Mouse (Mus musculus) lung, adult 2 months (tissue): ENCODE data around the gene Exoc6b.

Experiments
- CTCF ChIP-seq: fragments of 200-500 bp; IDR thresholded peaks from 2 replicates; pipeline ENCODE4 v1.5.1; 2011; ENCODE audit warnings: mild to moderate bottlenecking, low read length, control low read depth; ENCODE audit not compliant: insufficient read depth
- POLR2A ChIP-seq: fragments of 200-500 bp; IDR thresholded peaks from 2 replicates; pipeline ENCODE4 v1.6.1; 2011; ENCODE audit warnings: low read depth, mild to moderate bottlenecking, control low read depth, low read length, borderline replicate concordance; ENCODE audit errors: extremely low read depth

GRCm38 (mm10) chr6:84651902-84652301, 417.4 kb downstream of the Exoc6b start:
- no peak for TF ChIP-seq CTCF
- TF ChIP-seq POLR2A = no peak
